Mouse (Mus musculus) MEL (cell line): ENCODE measurements at regions not wholly inside any gene's neighbourhood (a gene's known extent, or its start where the extent isn't known, plus 50 kb on each side); places are given as distances from the start of the nearest gene placed in this dataset.

Source experiments
- GABPA ChIP-seq: IDR thresholded peaks from 2 replicates; pipeline ENCODE4 v1.6.1; 2012; ENCODE audit warnings: low read depth, mild to moderate bottlenecking, inconsistent platforms, low read length, improper control_type of control experiment, moderate library complexity
- JUND ChIP-seq: IDR thresholded peaks from 2 replicates; pipeline ENCODE4 v1.6.1; 2011; ENCODE audit warnings: low read depth, mild to moderate bottlenecking, improper control_type of control experiment, low read length
- MAX ChIP-seq: IDR thresholded peaks from 2 replicates; pipeline ENCODE4 v1.6.1; 2011; ENCODE audit warnings: low read length, improper control_type of control experiment
- NELFE ChIP-seq: IDR thresholded peaks from 2 replicates; pipeline ENCODE4 v1.6.1; 2011; ENCODE audit warnings: low read depth, low read length, improper control_type of control experiment
- POLR2AphosphoS5 ChIP-seq: IDR thresholded peaks from 2 replicates; pipeline ENCODE4 v1.6.1; 2012; ENCODE audit warnings: low read depth, borderline replicate concordance, mild to moderate bottlenecking, inconsistent platforms, low read length, moderate library complexity, mixed read lengths
- RAD21 ChIP-seq: IDR thresholded peaks from 2 replicates; pipeline ENCODE4 v1.6.1; 2011; ENCODE audit warnings: mild to moderate bottlenecking, low read depth, low read length, improper control_type of control experiment
- USF1 ChIP-seq: IDR thresholded peaks from 2 replicates; pipeline ENCODE4 v1.6.1; 2014; ENCODE audit warnings: low read depth, mild to moderate bottlenecking, inconsistent platforms, low read length, improper control_type of control experiment, moderate library complexity
- USF2 ChIP-seq, 2 experiments: IDR thresholded peaks; 2 replicates each; pipeline ENCODE4 v1.6.1; 2011 to 2012; ENCODE audit warnings: improper control_type of control experiment in 2 of 2, low read length in 2 of 2, borderline replicate concordance in 1 of 2, inconsistent platforms in 1 of 2, low read depth in 1 of 2, mild to moderate bottlenecking in 1 of 2; ENCODE audit not compliant: insufficient read depth in 1 of 2
- ZKSCAN1 ChIP-seq: IDR thresholded peaks from 2 replicates; pipeline ENCODE4 v1.6.1; 2012; ENCODE audit warnings: low read depth, mild to moderate bottlenecking, inconsistent platforms, low read length, improper control_type of control experiment, moderate library complexity

- TF ChIP-seq JUND: no peak
- no peak for TF ChIP-seq USF1
- no peak for TF ChIP-seq MAX
- no peak for TF ChIP-seq USF2 (IDR thresholded peaks at IDR 0.05; ENCODE audit: borderline replicate concordance in 1 of 2, insufficient read depth in 1 of 2, low read depth in 1 of 2, low read length in 2 of 2)
- TF ChIP-seq POLR2AphosphoS5: no peak
- TF ChIP-seq GABPA: no peak
- TF ChIP-seq ZKSCAN1: no peak
- TF ChIP-seq RAD21: no peak
- no peak for TF ChIP-seq NELFE
Measured at GRCm38 (mm10) chr6:50802956-50803355, 148.7 kb upstream of the Npvf start.
